Mouse (Mus musculus): ENCODE measurements around the gene Ptges2. TPM values are rescaled to one million over a fixed set of nuclear protein-coding genes. Genes with fewer than 3 reads are reported as not detected.

The Ptges2 gene
- polyA plus RNA-seq, 1 experiment from 2014 or later, result 23.8 TPM

- Histone ChIP-seq H3K27ac (peak overlapping the region; percentile 58), H3K4me3 (peak overlapping the region; percentile 67), H3K4me1 (peaks cover 17% of the 10 kb centered on the region), H3K36me3 (replicated peaks) (peaks cover 38% of the 10 kb centered on the region), H3K9me3 (no peaks in the 10 kb centered on the region), H3K27me3 (ENCODE audit: poor library complexity, severe bottlenecking) (peaks cover 43% of the 10 kb centered on the region)
- DNase-seq (ENCODE audit: extremely low spot score, low spot score), result no peak
- WGBS, result 2% methylated on average over 27 of the region's 27 CpGs
Measured at GRCm38 (mm10) chr2:32381141-32381774, 14.4 kb upstream of the Ptges2 start.

- H3K27me3 ChIP-seq (ENCODE audit: poor library complexity, severe bottlenecking), result peaks cover 43% of the 10 kb centered on the region
- under 1% methylated on average over 47 of the region's 47 CpGs for WGBS
Measured at GRCm38 (mm10) chr2:32381775-32382223, 13.9 kb upstream of the Ptges2 start, which contains the start of gene 1110008P14Rik. TSS of gene 1110008P14Rik (minus strand) at chr2:32381938.

GRCm38 (mm10) chr2:32382689-32383088 lies 13.0 kb upstream of the Ptges2 start:
- peaks cover 24% of the 10 kb centered on the region for H3K36me3 ChIP-seq (replicated peaks)
- peaks cover 17% of the 10 kb centered on the region for H3K4me1 ChIP-seq
- H3K9me3 ChIP-seq, result no peaks in the 10 kb centered on the region
- peak overlapping the region; percentile 67; the same call in 1 of the 2 replicates for H3K4me3 ChIP-seq
- peaks cover 51% of the 10 kb centered on the region for H3K27me3 ChIP-seq (ENCODE audit: poor library complexity, severe bottlenecking)
- 88% methylated on average over 2 of the region's 2 CpGs for WGBS
- no peak for DNase-seq (ENCODE audit: extremely low spot score, low spot score)
- no peak overlapping the region for H3K27ac ChIP-seq

More at GRCm38 (mm10) chr2:32381775-32382223, 13.9 kb upstream of the Ptges2 start, which contains the start of gene 1110008P14Rik:
- Histone ChIP-seq H3K4me3 (peak within 1 kb of the TSS; percentile 67), H3K36me3 (replicated peaks) (peaks cover 33% of the 10 kb centered on the region), H3K27ac (peak within 1 kb of the TSS; percentile 58), H3K4me1 (peaks cover 17% of the 10 kb centered on the region), H3K9me3 (no peaks in the 10 kb centered on the region)
- peak; percentile 93 for DNase-seq (ENCODE audit: extremely low spot score, low spot score)

GRCm38 (mm10) chr2:32387706-32388490 lies 7.8 kb upstream of the Ptges2 start, which contains the start of gene Lcn2:
TSS of gene Lcn2 (minus strand) at chr2:32388252.
- H3K9me3 ChIP-seq, result no peaks in the 10 kb centered on the region; the same call in 1 of the 2 replicates

GRCm38 (mm10) chr2:32389157-32389556 lies 6.5 kb upstream of the Ptges2 start:
- WGBS, result 77% methylated on average over 2 of the region's 2 CpGs
- no peaks in the 10 kb centered on the region for H3K36me3 ChIP-seq (replicated peaks)
- peaks cover 14% of the 10 kb centered on the region; the same call in 1 of the 2 replicates for H3K27me3 ChIP-seq (ENCODE audit: poor library complexity, severe bottlenecking)
- H3K9me3 ChIP-seq, result peaks cover 4% of the 10 kb centered on the region
- peaks cover 8% of the 10 kb centered on the region; the same call in 1 of the 2 replicates for H3K4me1 ChIP-seq
- H3K27ac ChIP-seq, result no peak overlapping the region
- DNase-seq (ENCODE audit: extremely low spot score, low spot score), result no peak
- no peak overlapping the region for H3K4me3 ChIP-seq

More at GRCm38 (mm10) chr2:32387706-32388490, 7.8 kb upstream of the Ptges2 start, which contains the start of gene Lcn2:
- Histone ChIP-seq H3K27me3 (ENCODE audit: poor library complexity, severe bottlenecking) (peaks cover 27% of the 10 kb centered on the region), H3K36me3 (replicated peaks) (no peaks in the 10 kb centered on the region), H3K27ac (no peak within 1 kb of the TSS), H3K4me3 (no peak within 1 kb of the TSS), H3K4me1 (peaks cover 8% of the 10 kb centered on the region; the same call in 1 of the 2 replicates)
- no peak for DNase-seq (ENCODE audit: extremely low spot score, low spot score)
- WGBS, result 64% methylated on average over 5 of the region's 5 CpGs

GRCm38 (mm10) chr2:32390871-32391270 lies 4.8 kb upstream of the Ptges2 start:
- no peak overlapping the region for H3K4me3 ChIP-seq
- 0 out of 2 replicates have a peak, but pooled peaks cover 9% of the 10 kb centered on the region for H3K27me3 ChIP-seq (ENCODE audit: poor library complexity, severe bottlenecking)
- 71% methylated on average over 8 of the region's 8 CpGs for WGBS

GRCm38 (mm10) chr2:32392063-32392462 lies 3.6 kb upstream of the Ptges2 start:
- no peak overlapping the region for H3K4me3 ChIP-seq
- H3K9me3 ChIP-seq, result peaks cover 4% of the 10 kb centered on the region
- H3K27me3 ChIP-seq (ENCODE audit: poor library complexity, severe bottlenecking), result 0 out of 2 replicates have a peak, but pooled peaks cover 8% of the 10 kb centered on the region
- peaks cover 28% of the 10 kb centered on the region for H3K4me1 ChIP-seq
- no peaks in the 10 kb centered on the region for H3K36me3 ChIP-seq (replicated peaks)
- H3K27ac ChIP-seq, result no peak overlapping the region
- DNase-seq (ENCODE audit: extremely low spot score, low spot score), result no peak
- WGBS, result 88% methylated on average over 5 of the region's 5 CpGs

More at GRCm38 (mm10) chr2:32390871-32391270, 4.8 kb upstream of the Ptges2 start:
- H3K36me3 ChIP-seq (replicated peaks), result no peaks in the 10 kb centered on the region
- no peak overlapping the region for H3K27ac ChIP-seq
- peaks cover 18% of the 10 kb centered on the region for H3K4me1 ChIP-seq
- DNase-seq (ENCODE audit: extremely low spot score, low spot score), result no peak
- peaks cover 4% of the 10 kb centered on the region for H3K9me3 ChIP-seq

GRCm38 (mm10) chr2:32394973-32395372 lies 723 bp upstream of the Ptges2 start:
- DNase-seq (ENCODE audit: extremely low spot score, low spot score), result no peak
- Histone ChIP-seq H3K36me3 (replicated peaks) (peaks cover 17% of the 10 kb centered on the region), H3K4me1 (peaks cover 36% of the 10 kb centered on the region), H3K27ac (peak overlapping the region; percentile 90), H3K4me3 (peak overlapping the region; percentile 80), H3K9me3 (peaks cover 4% of the 10 kb centered on the region; the same call in 1 of the 2 replicates), H3K27me3 (ENCODE audit: poor library complexity, severe bottlenecking) (no peaks in the 10 kb centered on the region)
- 7% methylated on average over 8 of the region's 8 CpGs for WGBS

- H3K27me3 ChIP-seq (ENCODE audit: poor library complexity, severe bottlenecking), result no peaks in the 10 kb centered on the region
- peaks cover 4% of the 10 kb centered on the region; the same call in 1 of the 2 replicates for H3K9me3 ChIP-seq
- H3K4me3 ChIP-seq, result peak overlapping the region; percentile 80
- H3K27ac ChIP-seq, result peak overlapping the region; percentile 90
- H3K36me3 ChIP-seq (replicated peaks), result peaks cover 28% of the 10 kb centered on the region
- H3K4me1 ChIP-seq, result peaks cover 33% of the 10 kb centered on the region
- DNase-seq (ENCODE audit: extremely low spot score, low spot score), result peak; percentile 90
- under 1% methylated on average over 59 of the region's 59 CpGs for WGBS
Measured at GRCm38 (mm10) chr2:32395946-32396621, 388 bp downstream of the Ptges2 start.

GRCm38 (mm10) chr2:32396695-32397094 lies 999 bp downstream of the Ptges2 start:
- peaks cover 4% of the 10 kb centered on the region; the same call in 1 of the 2 replicates for H3K9me3 ChIP-seq
- H3K4me1 ChIP-seq, result peaks cover 33% of the 10 kb centered on the region
- H3K27me3 ChIP-seq (ENCODE audit: poor library complexity, severe bottlenecking), result no peaks in the 10 kb centered on the region
- under 1% methylated on average over 15 of the region's 15 CpGs for WGBS
- no peak for DNase-seq (ENCODE audit: extremely low spot score, low spot score)
- H3K36me3 ChIP-seq (replicated peaks), result peaks cover 34% of the 10 kb centered on the region
- peak overlapping the region; percentile 90 for H3K27ac ChIP-seq
- H3K4me3 ChIP-seq, result peak overlapping the region; percentile 80

GRCm38 (mm10) chr2:32404663-32405062 lies 9.0 kb downstream of the Ptges2 start:
- H3K4me1 ChIP-seq, result peaks cover 11% of the 10 kb centered on the region
- H3K36me3 ChIP-seq (replicated peaks), result peaks cover 33% of the 10 kb centered on the region
- H3K27me3 ChIP-seq (ENCODE audit: poor library complexity, severe bottlenecking), result no peaks in the 10 kb centered on the region
- peak; percentile 92 for DNase-seq (ENCODE audit: extremely low spot score, low spot score)
- no peak overlapping the region for H3K4me3 ChIP-seq
- no peaks in the 10 kb centered on the region for H3K9me3 ChIP-seq
- no peak overlapping the region for H3K27ac ChIP-seq
- WGBS, result 16% methylated on average over 2 of the region's 2 CpGs

Data from forebrain, embryonic 10.5 days (tissue).